Comparison of ENCODE assay signal across 8 mouse cellular contexts in genomic region chr1:58614424-58614823, GRCm38 (mm10). TPM values are rescaled to one million over a fixed set of nuclear protein-coding genes. Genes with fewer than 3 reads are reported as not detected.
DNase-seq lines count a peak whose midpoint lies in the region; ATAC-seq and TF ChIP-seq lines count a peak whose summit lies in the region.
"Had no signal": no experiment of that assay in that cellular context is flagged by ENCODE, and none has a peak within 500 bp of the region (broad histone marks: within the 10 kb centered on the region; RNA-seq: fewer than 3 reads in every experiment).

No protein-coding gene starts in this region.

- ATAC-seq in stomach, embryonic 14.5 days (ENCODE audit: insufficient number of reproducible peaks, insufficient read depth, low FRiP score, low read depth): peak; percentile 79
- ATAC-seq in hindbrain, embryonic 13.5 days (ENCODE audit: low FRiP score): no peak

- H3K27ac ChIP-seq in bone marrow macrophage, adult 2 months (ENCODE audit: insufficient read depth, low read depth, low read length): peak overlapping the region; percentile 24; the same call in 1 of the 2 replicates
- peak overlapping the region; percentile 28; the same call in 1 of the 2 replicates for H3K27ac ChIP-seq in stomach, embryonic 14.5 days (ENCODE audit: low read length)
- no peak overlapping the region for H3K27ac ChIP-seq in hindbrain, embryonic 13.5 days

- H3K4me2 ChIP-seq in stomach, embryonic 14.5 days (replicated peaks; ENCODE audit: low read depth, low read length): no peak overlapping the region
- H3K4me2 ChIP-seq in hindbrain, embryonic 13.5 days: no peak overlapping the region

- TF ChIP-seq POLR2A in bone marrow macrophage, adult 2 months (IDR thresholded peaks at IDR 0.05; ENCODE audit: borderline replicate concordance, low read depth, low read length): no peak

- H3K27me3 ChIP-seq in stomach, embryonic 14.5 days (ENCODE audit: control insufficient read depth, insufficient read depth, low read length): no peaks in the 10 kb centered on the region
- no peaks in the 10 kb centered on the region for H3K27me3 ChIP-seq in hindbrain, embryonic 13.5 days
- H3K27me3 ChIP-seq: megakaryocyte, embryonic 14.5 days had no signal

- DNase-seq in layer of hippocampus, adult 9-11 months: peak; percentile 63
- no peak for DNase-seq in layer of hippocampus, postnatal 14 days (ENCODE audit: low spot score in 2 of 2)
- DNase-seq in kidney, postnatal 14 days: peak; percentile 64
- no peak for DNase-seq in spleen, adult 18-20 months

- H3K36me3 ChIP-seq in stomach, embryonic 14.5 days (ENCODE audit: control insufficient read depth, insufficient read depth, low read length): no peaks in the 10 kb centered on the region
- H3K36me3 ChIP-seq in hindbrain, embryonic 13.5 days: no peaks in the 10 kb centered on the region

- no peak for TF ChIP-seq CTCF in bone marrow macrophage, adult 2 months (IDR thresholded peaks at IDR 0.05; ENCODE audit: low read depth, low read length)

- H3K4me3 ChIP-seq in bone marrow macrophage, adult 2 months (ENCODE audit: insufficient read depth, low read length): no peak overlapping the region
- no peak overlapping the region for H3K4me3 ChIP-seq in stomach, embryonic 14.5 days (ENCODE audit: low read depth, low read length)
- no peak overlapping the region for H3K4me3 ChIP-seq in hindbrain, embryonic 13.5 days
- H3K4me3 ChIP-seq: megakaryocyte, embryonic 14.5 days had no signal

- H3K4me1 ChIP-seq in bone marrow macrophage, adult 2 months (ENCODE audit: control insufficient read depth, insufficient read depth, low read length): peaks cover 24% of the 10 kb centered on the region
- peaks cover 2% of the 10 kb centered on the region; the same call in 1 of the 2 replicates for H3K4me1 ChIP-seq in stomach, embryonic 14.5 days (ENCODE audit: control insufficient read depth, insufficient read depth, low read length)
- H3K4me1 ChIP-seq in hindbrain, embryonic 13.5 days (replicated peaks): no peaks in the 10 kb centered on the region; the same call in 1 of the 2 replicates

- H3K9ac ChIP-seq in stomach, embryonic 14.5 days (replicated peaks; ENCODE audit: low read depth, low read length): no peak overlapping the region
- H3K9ac ChIP-seq in hindbrain, embryonic 13.5 days: no peak overlapping the region

- WGBS in stomach, embryonic 14.5 days: 32% methylated on average over 3 of the region's 3 CpGs
- 77% methylated on average over 3 of the region's 3 CpGs for WGBS in hindbrain, embryonic 13.5 days

- H3K9me3 ChIP-seq in stomach, embryonic 14.5 days (ENCODE audit: control insufficient read depth, low read depth, low read length): no peaks in the 10 kb centered on the region
- no peaks in the 10 kb centered on the region for H3K9me3 ChIP-seq in hindbrain, embryonic 13.5 days

RNA-seq across cellular contexts. Expression of gene Ndufb3, which starts 28.2 kb away (rescaled TPM):
- total RNA-seq in layer of hippocampus, postnatal 14 days (2021): 100 to 1,000 TPM in 1 of 2 experiments, 10 to 100 TPM in 1; 98.4 to 103 TPM
- 94.5 and 121 TPM in 2 replicates for polyA plus RNA-seq in bone marrow macrophage, adult 2 months (2012; ENCODE audit: insufficient read depth, insufficient read length, missing spikeins)
- polyA plus RNA-seq in stomach, embryonic 14.5 days (2014; fragmentation: Nextera tagmentation; extraction: Ambion mirVana): 188 and 191 TPM in 2 replicates
- polyA plus RNA-seq in hindbrain, embryonic 13.5 days (2015; fragmentation: Nextera tagmentation; extraction: Ambion mirVana): 199 and 210 TPM in 2 replicates

RNA-seq across cellular contexts. Expression of gene Fam126b, which starts 28.3 kb away (rescaled TPM):
- 10 to 100 TPM; 85.7 to 98.7 TPM for total RNA-seq in layer of hippocampus, postnatal 14 days (2021)
- polyA plus RNA-seq in bone marrow macrophage, adult 2 months (2012; ENCODE audit: insufficient read depth, insufficient read length, missing spikeins): 5.9 and 9.1 TPM in 2 replicates
- 9.5 and 9.7 TPM in 2 replicates for polyA plus RNA-seq in stomach, embryonic 14.5 days (2014; fragmentation: Nextera tagmentation; extraction: Ambion mirVana)
- 9.9 and 13.5 TPM in 2 replicates for polyA plus RNA-seq in hindbrain, embryonic 13.5 days (2015; fragmentation: Nextera tagmentation; extraction: Ambion mirVana)

Comparison
In these comparisons a context has a peak if more than half of its experiments do, and no peak if none do; other contexts are left out.
1. DNase-seq: peak in layer of hippocampus, adult 9-11 months (single experiment) and kidney, postnatal 14 days (single experiment); none in layer of hippocampus, postnatal 14 days (0 of 2) and spleen, adult 18-20 months (0 of 2).